Mouse (Mus musculus) effector memory CD4-positive, alpha-beta T cell, adult 5 months (primary cell): ENCODE results near the gene Btg3. TPM values are rescaled to one million over a fixed set of nuclear protein-coding genes. Genes with fewer than 3 reads are reported as not detected.

Source experiments
- polyA plus RNA-seq: library from polyadenylated mRNA; unstranded; fragments of 100-300 nt; shearing (Covaris generic); gene quantifications from one replicate; pipeline ENCODE4 v1.2.1, GENCODE M21; 2017

The Btg3 gene
- polyA plus RNA-seq = 190 TPM

DNA sequence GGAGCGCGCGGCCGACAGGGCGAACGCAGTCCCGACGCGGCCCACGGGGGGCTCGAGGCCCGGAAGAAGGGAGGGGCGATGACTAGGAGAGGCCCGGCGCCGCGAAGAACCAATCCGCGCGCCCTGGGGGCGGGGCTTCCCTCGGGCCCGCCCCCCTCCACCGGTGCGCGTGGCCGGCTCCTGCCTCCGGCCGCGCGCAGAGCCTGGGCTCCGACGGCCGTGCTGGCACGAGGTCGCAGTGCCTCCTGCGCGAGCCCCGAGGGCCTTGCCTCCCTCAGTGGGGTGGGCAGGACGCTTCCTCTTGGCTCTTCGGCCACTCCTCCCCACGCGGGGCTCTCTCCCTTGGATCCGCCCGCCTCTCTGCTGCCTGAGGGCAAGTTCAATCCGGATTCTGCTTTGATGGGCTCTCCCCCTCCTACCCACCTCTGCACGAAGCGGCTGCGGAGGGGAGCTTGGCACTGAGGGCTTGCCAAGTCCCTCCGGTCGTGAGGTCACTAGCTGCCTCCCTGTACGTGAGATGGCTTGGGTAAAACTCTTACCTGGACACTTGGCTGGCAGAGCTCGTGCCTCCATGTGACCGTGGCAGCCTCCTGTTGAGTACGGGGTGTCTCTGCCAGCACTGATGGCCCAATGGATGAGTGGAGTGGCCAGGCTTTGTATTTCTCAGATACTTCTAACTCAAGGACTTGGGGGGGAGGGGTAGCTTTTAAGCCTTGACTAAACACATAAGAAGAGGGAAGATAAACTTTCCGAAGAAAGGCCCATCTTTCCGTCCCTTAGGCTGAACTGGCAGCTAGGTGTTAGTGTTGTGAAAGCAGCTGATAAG lies at the start of gene Btg3:
Gene Btg3, minus strand, starts transcription at position 448 of the 826 bp plus-strand sequence.

DNA sequence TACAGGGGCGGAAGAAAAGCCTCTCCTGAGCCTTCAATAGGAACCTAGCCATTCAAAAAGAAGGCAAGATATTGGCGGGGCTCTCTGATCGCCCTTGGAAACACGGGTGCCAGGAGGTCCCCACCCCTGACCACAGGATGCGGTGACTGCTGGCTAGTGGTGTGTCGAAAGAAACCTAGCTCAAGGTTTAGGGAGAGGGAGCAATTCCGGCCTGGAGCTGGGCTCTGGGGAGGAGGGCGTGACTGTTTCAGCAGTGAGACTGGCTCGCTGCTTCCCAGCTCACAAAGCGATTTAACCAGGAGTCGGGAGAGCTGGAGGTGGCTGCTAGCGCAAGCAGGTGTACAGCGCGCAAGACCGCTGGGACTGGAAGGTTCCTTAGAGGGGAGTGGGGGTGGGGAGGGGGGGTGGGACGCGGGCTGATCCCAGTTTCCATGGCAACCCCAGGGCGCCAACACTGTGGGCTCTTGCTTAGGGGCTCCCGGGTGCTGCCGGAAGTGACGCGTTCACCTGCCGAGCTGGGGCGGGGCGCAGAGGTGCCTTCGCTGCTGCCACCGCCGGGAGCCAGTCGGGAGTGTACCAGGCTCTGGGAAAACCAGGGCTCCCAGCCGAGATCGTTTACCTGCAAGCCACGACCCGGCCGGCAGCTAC lies 75.7 kb downstream of the Btg3 start, which contains the start of gene Cxadr:
Gene Cxadr, plus strand, starts transcription at position 307 of the 648 bp plus-strand sequence.

Other genes with a start within 250 kb of the Btg3 start
- gene Cxadr, start 75.7 kb downstream of the Btg3 start, polyA plus RNA-seq = 1.8 TPM
- 208 TPM for gene D16Ertd472e, start 199.5 kb upstream of the Btg3 start, polyA plus RNA-seq